Mouse (Mus musculus): Measurements from ENCODE around the gene Pafah1b2. TPM values are rescaled to one million over a fixed set of nuclear protein-coding genes. Genes with fewer than 3 reads are reported as not detected.

The Pafah1b2 gene
- polyA plus RNA-seq, 1 experiment from 2014 or later = 138 TPM

- in situ Hi-C loops (cut with MboI; ENCODE audit: low pct_unique_long_range_greater_than_20kb) = no loop called here
- POLR2A ChIA-PET = interaction anchor here (1.1 to 1.2 kb wide), 2 partner anchors 8 to 13 kb away, joined by 3 to 5 read pairs; no protein-coding TSS in a partner anchor
- ATAC-seq (no peak), DNase-seq (ENCODE audit: low read depth, low spot score) (no peak)
- CTCF ChIA-PET = interaction anchor here (1.7 kb wide), 1 partner anchor 22 kb away, joined by 4 read pairs; no protein-coding TSS in a partner anchor
- no peak for TF ChIP-seq CTCF (IDR thresholded peaks at IDR 0.05)
- H3K27me3 ChIP-seq = no peaks in the 10 kb centered on the region
Measured at GRCm38 (mm10) chr9:45958023-45958670, 54.3 kb downstream of the Pafah1b2 start.

GRCm38 (mm10) chr9:45955107-45955963 is 57.2 kb downstream of the Pafah1b2 start, which contains the start of gene Sidt2:
Gene Sidt2 (minus strand): TSS chr9:45955258.
- DNase-seq (ENCODE audit: low read depth, low spot score) = no peak
- in situ Hi-C loops (cut with MboI; ENCODE audit: low pct_unique_long_range_greater_than_20kb) = no loop called here
- H3K27me3 ChIP-seq = no peaks in the 10 kb centered on the region
- peak; percentile 87 for ATAC-seq
- POLR2A ChIA-PET = interaction anchor here (1.0 kb wide), 1 partner anchor 15 kb away, joined by 5 read pairs; no protein-coding TSS in a partner anchor
- CTCF ChIA-PET = interaction anchor here (0.7 to 2.1 kb wide), 3 partner anchors 9 to 18 kb away, joined by 3 to 9 read pairs (median 3); no protein-coding TSS in a partner anchor
- no peak for TF ChIP-seq CTCF (IDR thresholded peaks at IDR 0.05)

- peak; percentile 36 for ATAC-seq
- H3K27me3 ChIP-seq = no peaks in the 10 kb centered on the region
- in situ Hi-C loops (cut with MboI; ENCODE audit: low pct_unique_long_range_greater_than_20kb) = no loop called here
- no peak for TF ChIP-seq CTCF (IDR thresholded peaks at IDR 0.05)
- POLR2A ChIA-PET = interaction anchor here (0.6 to 1.6 kb wide), 4 partner anchors 9 to 248 kb away, joined by 3 to 8 read pairs (median 5); no protein-coding TSS in a partner anchor
- CTCF ChIA-PET = interaction anchor here (1.4 to 2.1 kb wide), 2 partner anchors 10 to 17 kb away, joined by 3 to 9 read pairs; no protein-coding TSS in a partner anchor
- no peak for DNase-seq (ENCODE audit: low read depth, low spot score)
Measured at GRCm38 (mm10) chr9:45954294-45955106, 58.0 kb downstream of the Pafah1b2 start.

- DNase-seq (ENCODE audit: low read depth, low spot score) (no peak), ATAC-seq (no peak)
- in situ Hi-C loops (cut with MboI; ENCODE audit: low pct_unique_long_range_greater_than_20kb) = no loop called here
- no peaks in the 10 kb centered on the region for H3K27me3 ChIP-seq
- ChIA-PET CTCF (interaction anchor here (1.4 to 2.1 kb wide), 2 partner anchors 9 to 17 kb away, joined by 3 to 9 read pairs; no protein-coding TSS in a partner anchor), POLR2A (interaction anchor here (0.6 to 1.6 kb wide), 3 partner anchors 9 to 249 kb away, joined by 3 to 8 read pairs (median 5); no protein-coding TSS in a partner anchor)
- no peak for TF ChIP-seq CTCF (IDR thresholded peaks at IDR 0.05)
Measured at GRCm38 (mm10) chr9:45953511-45954293, 58.8 kb downstream of the Pafah1b2 start.

GRCm38 (mm10) chr9:45952890-45953289 is 59.6 kb downstream of the Pafah1b2 start:
- no peak for TF ChIP-seq CTCF (IDR thresholded peaks at IDR 0.05)
- CTCF ChIA-PET = interaction anchor here (2.1 kb wide), 1 partner anchor 16 kb away, joined by 9 read pairs; no protein-coding TSS in a partner anchor
- ATAC-seq (no peak), DNase-seq (ENCODE audit: low read depth, low spot score) (no peak)
- POLR2A ChIA-PET = interaction anchor here (1.6 kb wide), 1 partner anchor 8 kb away, joined by 5 read pairs; no protein-coding TSS in a partner anchor
- H3K27me3 ChIP-seq = no peaks in the 10 kb centered on the region
- in situ Hi-C loops (cut with MboI; ENCODE audit: low pct_unique_long_range_greater_than_20kb) = no loop called here

- DNase-seq (ENCODE audit: low read depth, low spot score) = no peak
- CTCF ChIA-PET = no interaction called here
- no peak for ATAC-seq
- no peaks in the 10 kb centered on the region for H3K27me3 ChIP-seq
- in situ Hi-C loops (cut with MboI; ENCODE audit: low pct_unique_long_range_greater_than_20kb) = no loop called here
- no peak for TF ChIP-seq CTCF (IDR thresholded peaks at IDR 0.05)
- POLR2A ChIA-PET = no interaction called here
Measured at GRCm38 (mm10) chr9:45952057-45952456, 60.4 kb downstream of the Pafah1b2 start.

- ChIA-PET CTCF (no interaction called here), POLR2A (no interaction called here)
- in situ Hi-C loops (cut with MboI; ENCODE audit: low pct_unique_long_range_greater_than_20kb) = no loop called here
- no peaks in the 10 kb centered on the region for H3K27me3 ChIP-seq
- DNase-seq (ENCODE audit: low read depth, low spot score) = no peak
- no peak for TF ChIP-seq CTCF (IDR thresholded peaks at IDR 0.05)
- ATAC-seq = no peak
Measured at GRCm38 (mm10) chr9:45946872-45947183, 65.7 kb downstream of the Pafah1b2 start.

GRCm38 (mm10) chr9:45946182-45946871 is 66.2 kb downstream of the Pafah1b2 start:
- H3K27me3 ChIP-seq = no peaks in the 10 kb centered on the region
- in situ Hi-C loops (cut with MboI; ENCODE audit: low pct_unique_long_range_greater_than_20kb) = no loop called here
- DNase-seq (ENCODE audit: low read depth, low spot score) (no peak), ATAC-seq (no peak)
- TF ChIP-seq CTCF (IDR thresholded peaks at IDR 0.05) = no peak
- ChIA-PET CTCF (no interaction called here), POLR2A (interaction anchor here (2.2 kb wide), 1 partner anchor 7 kb away, joined by 5 read pairs; no protein-coding TSS in a partner anchor)

- DNase-seq (ENCODE audit: low read depth, low spot score) (no peak), ATAC-seq (no peak)
- POLR2A ChIA-PET = interaction anchor here (1.1 to 2.2 kb wide), 3 partner anchors 8 to 42 kb away, joined by 3 to 5 read pairs (median 4); no protein-coding TSS in a partner anchor
- in situ Hi-C loops (cut with MboI; ENCODE audit: low pct_unique_long_range_greater_than_20kb) = no loop called here
- no peak for TF ChIP-seq CTCF (IDR thresholded peaks at IDR 0.05)
- CTCF ChIA-PET = interaction anchor here (1.2 to 1.8 kb wide), 2 partner anchors 9 to 11 kb away, joined by 3 read pairs; partner anchors contain the start of gene Sidt2
- no peaks in the 10 kb centered on the region for H3K27me3 ChIP-seq
Measured at GRCm38 (mm10) chr9:45945721-45946120, 66.8 kb downstream of the Pafah1b2 start.

Measured in Patski (cell line).